In the genomic region with DNA sequence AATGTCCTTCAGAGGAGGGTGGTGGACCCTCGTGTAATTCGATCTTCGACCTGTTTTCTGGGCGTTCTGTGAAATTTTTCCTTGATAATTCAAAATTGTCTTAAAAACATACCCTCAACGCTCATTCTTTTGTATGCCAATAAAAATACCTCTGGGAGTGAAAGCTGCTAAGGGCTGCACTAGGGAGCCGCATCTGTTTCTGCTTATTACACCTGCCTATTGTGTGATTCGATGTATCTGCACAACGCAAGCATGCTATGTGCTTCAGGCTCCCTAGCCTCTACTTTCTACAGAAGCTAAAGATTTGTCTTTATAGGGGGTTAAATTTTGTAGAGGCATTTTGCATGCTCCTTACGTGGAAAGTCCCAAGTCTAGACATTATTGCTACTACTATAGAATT, we compare ENCODE assay signal across 9 mouse cellular contexts.
DNase-seq lines count a peak whose midpoint lies in the region; ATAC-seq and TF ChIP-seq lines count a peak whose summit lies in the region.
"Had no signal": no experiment of that assay in that cellular context is flagged by ENCODE, and none has a peak within 500 bp of the region (broad histone marks: within the 10 kb centered on the region; RNA-seq: fewer than 3 reads in every experiment).

No protein-coding gene starts in this region.

- no peak for ATAC-seq in heart, embryonic 14.5 days (ENCODE audit: insufficient number of reproducible peaks, insufficient read depth, low FRiP score, low read depth)
- peak; percentile 38; the same call in 1 of the 2 replicates for ATAC-seq in embryonic facial prominence, embryonic 14.5 days (ENCODE audit: low read depth)
- peak; percentile 44; the same call in 1 of the 2 replicates for ATAC-seq in midbrain, postnatal 0 days (ENCODE audit: low FRiP score)

- TF ChIP-seq CTCF in midbrain, postnatal 0 days (IDR thresholded peaks at IDR 0.05) = no peak

- peaks cover 0 to 11% of the 10 kb centered on the region in 2 experiments; a peak in 1 of 4 replicates for H3K4me1 ChIP-seq in heart, embryonic 14.5 days (ENCODE audit: control insufficient read depth in 2 of 2, insufficient read depth in 2 of 2, low read length in 2 of 2)
- peaks cover 6% of the 10 kb centered on the region; the same call in 1 of the 2 replicates for H3K4me1 ChIP-seq in embryonic facial prominence, embryonic 14.5 days (ENCODE audit: control insufficient read depth, insufficient read depth, low read length)
- H3K4me1 ChIP-seq in limb, embryonic 10.5 days = peaks cover 18% of the 10 kb centered on the region
- no peaks in the 10 kb centered on the region for H3K4me1 ChIP-seq in midbrain, postnatal 0 days (ENCODE audit: insufficient read depth, low read length)
- H3K4me1 ChIP-seq: stomach, embryonic 15.5 days had no signal

- no peak for DNase-seq in heart, adult 11 months
- DNase-seq in embryonic facial prominence, embryonic 14.5 days (ENCODE audit: low spot score) = no peak
- DNase-seq in limb, embryonic 10.5 days (ENCODE audit: low spot score) = no peak
- DNase-seq in midbrain, postnatal 0 days (ENCODE audit: low spot score) = no peak
- DNase-seq in urinary bladder, postnatal 14 days (ENCODE audit: low spot score) = no peak
- no peak for DNase-seq in Muller cell, postnatal 12 days (ENCODE audit: inconsistent ontology term)
- DNase-seq in frontal cortex, adult 2 months (ENCODE audit: extremely low spot score in 1 of 2, low spot score in 1 of 2) = no peak

- no peaks in the 10 kb centered on the region for H3K9me3 ChIP-seq in heart, embryonic 14.5 days (ENCODE audit: control insufficient read depth, low read length)
- H3K9me3 ChIP-seq in embryonic facial prominence, embryonic 14.5 days (ENCODE audit: control insufficient read depth, low read length) = no peaks in the 10 kb centered on the region
- H3K9me3 ChIP-seq in limb, embryonic 10.5 days (replicated peaks) = no peaks in the 10 kb centered on the region
- H3K9me3 ChIP-seq in midbrain, postnatal 0 days (ENCODE audit: low read length) = no peaks in the 10 kb centered on the region
- H3K9me3 ChIP-seq: stomach, embryonic 15.5 days had no signal

- no peak overlapping the region for H3K27ac ChIP-seq in heart, embryonic 14.5 days (replicated peaks in 1 of 2; ENCODE audit: control insufficient read depth in 1 of 2, insufficient read depth in 1 of 2, low read depth in 2 of 2, low read length in 2 of 2)
- no peak overlapping the region for H3K27ac ChIP-seq in embryonic facial prominence, embryonic 14.5 days (replicated peaks; ENCODE audit: low read depth, low read length)
- 0 out of 2 replicates have a peak overlapping the region, but pooled peaks have one; percentile 6 for H3K27ac ChIP-seq in limb, embryonic 10.5 days
- H3K27ac ChIP-seq in midbrain, postnatal 0 days (ENCODE audit: low read depth, low read length) = no peak overlapping the region
- H3K27ac ChIP-seq: stomach, embryonic 15.5 days had no signal

- WGBS in heart, embryonic 14.5 days = 34% methylated on average over 9 of the region's 9 CpGs
- 19% methylated on average over 9 of the region's 9 CpGs for WGBS in embryonic facial prominence, embryonic 14.5 days
- 31% methylated on average over 9 of the region's 9 CpGs for WGBS in limb, embryonic 10.5 days
- 26% methylated on average over 9 of the region's 9 CpGs for WGBS in midbrain, postnatal 0 days

- no peaks in the 10 kb centered on the region for H3K36me3 ChIP-seq in heart, embryonic 14.5 days (ENCODE audit: control insufficient read depth, insufficient read depth, low read length)
- H3K36me3 ChIP-seq in embryonic facial prominence, embryonic 14.5 days (ENCODE audit: control insufficient read depth, insufficient read depth, low read length) = no peaks in the 10 kb centered on the region
- no peaks in the 10 kb centered on the region for H3K36me3 ChIP-seq in limb, embryonic 10.5 days
- no peaks in the 10 kb centered on the region for H3K36me3 ChIP-seq in midbrain, postnatal 0 days (ENCODE audit: insufficient read depth, low read length)
- H3K36me3 ChIP-seq: stomach, embryonic 15.5 days had no signal

- 0 out of 4 replicates have a peak overlapping the region, but pooled peaks of 1 of the 2 experiments have one; percentile 46 for H3K4me3 ChIP-seq in heart, embryonic 14.5 days (ENCODE audit: control insufficient read depth in 1 of 2, insufficient read depth in 1 of 2, low read depth in 1 of 2, low read length in 2 of 2)
- no peak overlapping the region for H3K4me3 ChIP-seq in embryonic facial prominence, embryonic 14.5 days (ENCODE audit: low read depth, low read length)
- H3K4me3 ChIP-seq in limb, embryonic 10.5 days = peak overlapping the region; percentile 44
- H3K4me3 ChIP-seq in midbrain, postnatal 0 days (ENCODE audit: low read depth, low read length) = peak overlapping the region; percentile 31; the same call in 1 of the 2 replicates

- no peak overlapping the region for H3K9ac ChIP-seq in heart, embryonic 14.5 days (ENCODE audit: low read length)
- no peak overlapping the region for H3K9ac ChIP-seq in embryonic facial prominence, embryonic 14.5 days (ENCODE audit: low read depth, low read length)
- no peak overlapping the region for H3K9ac ChIP-seq in midbrain, postnatal 0 days (replicated peaks; ENCODE audit: low read length, poor library complexity, severe bottlenecking)
- H3K9ac ChIP-seq: stomach, embryonic 15.5 days had no signal

- no peaks in the 10 kb centered on the region for H3K27me3 ChIP-seq in heart, embryonic 14.5 days (ENCODE audit: control insufficient read depth, insufficient read depth, low read length)
- H3K27me3 ChIP-seq in embryonic facial prominence, embryonic 14.5 days (replicated peaks; ENCODE audit: control insufficient read depth, insufficient read depth, low read length) = no peaks in the 10 kb centered on the region
- 0 out of 2 replicates have a peak, but pooled peaks cover 6% of the 10 kb centered on the region for H3K27me3 ChIP-seq in limb, embryonic 10.5 days (ENCODE audit: low read depth, poor library complexity, severe bottlenecking)
- no peaks in the 10 kb centered on the region for H3K27me3 ChIP-seq in midbrain, postnatal 0 days (ENCODE audit: insufficient read depth, low read length)
- H3K27me3 ChIP-seq: stomach, embryonic 15.5 days had no signal

- H3K4me2 ChIP-seq in heart, embryonic 14.5 days (ENCODE audit: low read length) = peak overlapping the region; percentile 82; the same call in 1 of the 2 replicates
- peak overlapping the region; percentile 8; the same call in 1 of the 2 replicates for H3K4me2 ChIP-seq in embryonic facial prominence, embryonic 14.5 days (ENCODE audit: low read depth, low read length)
- peak overlapping the region; percentile 43; the same call in 1 of the 2 replicates for H3K4me2 ChIP-seq in midbrain, postnatal 0 days (ENCODE audit: low read depth, low read length, poor library complexity, severe bottlenecking)

Comparison
In these comparisons a context has a peak if more than half of its experiments do, and no peak if none do; other contexts are left out.
1. H3K4me2 ChIP-seq: peak in every context shown above with its lines; median percentile 82 in heart, embryonic 14.5 days; 43 in midbrain, postnatal 0 days; 8 in embryonic facial prominence, embryonic 14.5 days.